Mouse (Mus musculus): ENCODE measurements around the gene Tram2.

Gene Tram2

GRCm38 (mm10) chr1:21079217-21079773 lies at the start of gene Tram2:
Tram2 (minus strand) TSS chr1:21079229.
- peak; percentile 96 for DNase-seq

GRCm38 (mm10) chr1:21124713-21125336 lies 45.8 kb upstream of the Tram2 start:
- no peak for DNase-seq

DNA sequence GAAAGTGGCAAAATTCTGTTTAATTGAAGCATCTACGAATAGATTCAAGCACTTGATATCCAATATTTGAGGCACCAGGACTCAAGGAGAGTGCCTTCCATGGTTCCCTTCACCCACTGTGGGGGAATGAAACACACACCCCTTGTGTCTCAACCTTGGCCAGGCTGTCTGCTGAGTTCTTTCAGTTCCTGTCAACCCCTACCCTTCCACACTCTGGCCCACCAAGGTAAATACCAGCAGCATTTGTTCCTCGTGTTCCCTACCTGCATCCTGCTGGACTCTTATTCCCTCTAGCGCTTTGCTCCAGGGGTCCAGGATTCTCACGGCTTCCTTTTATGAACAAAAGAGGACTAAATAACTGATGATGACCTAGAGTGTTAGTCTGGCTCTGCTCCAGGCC lies 24.8 kb upstream of the Tram2 start:
- no peak for DNase-seq

DNA sequence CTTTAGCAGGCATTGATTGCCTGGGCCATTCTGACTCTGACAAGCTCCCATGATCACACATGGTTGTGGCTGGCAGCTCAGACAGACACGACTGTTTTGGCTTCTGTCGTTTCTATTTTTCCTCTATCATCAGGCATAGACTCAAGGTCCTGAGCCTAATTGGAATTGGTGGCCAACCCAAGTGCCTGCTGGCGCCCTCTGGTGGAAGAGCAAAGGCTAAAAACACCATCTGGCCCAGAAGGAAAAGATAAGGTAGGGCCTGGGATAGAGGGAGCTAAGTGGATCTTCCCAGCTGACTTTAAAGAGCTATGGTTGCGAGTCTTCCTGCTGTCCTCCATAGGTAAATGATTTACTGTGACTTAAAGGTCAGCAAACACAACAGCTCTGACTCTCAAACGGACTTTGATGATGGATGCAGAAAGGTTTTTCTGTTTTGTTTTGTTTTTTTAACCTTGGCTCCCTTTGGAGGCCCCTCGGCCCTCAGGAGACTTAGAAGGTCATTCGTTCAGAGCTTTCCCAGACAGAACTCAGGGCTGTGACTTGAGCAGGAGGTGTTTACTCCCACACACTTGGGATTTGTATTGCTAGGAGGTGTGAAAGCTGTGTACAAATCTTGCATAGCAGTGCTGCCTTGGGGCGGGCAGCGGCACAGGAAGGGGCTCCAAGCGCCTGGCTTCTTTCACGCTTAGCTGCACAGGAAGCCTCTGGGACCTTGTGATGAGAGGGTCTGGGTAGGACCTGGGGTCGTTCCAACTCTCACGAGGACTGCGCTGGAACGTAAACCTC lies 22.4 kb upstream of the Tram2 start:
- DNase-seq: peak; percentile 71

DNA sequence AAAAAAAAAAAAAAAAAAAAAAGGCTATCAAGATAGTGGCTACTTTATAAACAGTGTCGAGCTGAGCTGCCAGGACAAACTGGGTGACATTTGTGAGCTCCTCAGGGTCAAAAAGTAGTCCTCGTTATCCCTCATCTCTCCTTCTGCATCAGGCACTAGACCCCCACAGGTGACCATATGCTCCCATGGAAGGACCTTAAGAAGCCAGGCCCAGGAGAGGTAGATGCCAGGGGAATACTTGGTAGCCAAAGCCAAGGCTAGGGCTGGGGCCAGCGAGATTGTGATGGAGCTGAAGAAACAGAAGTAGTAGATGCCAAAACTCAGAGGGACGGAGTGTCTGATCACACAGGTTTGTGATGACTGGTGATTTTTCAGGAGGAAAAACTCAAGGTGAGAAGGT lies 21.7 kb upstream of the Tram2 start:
- DNase-seq: no peak

DNA sequence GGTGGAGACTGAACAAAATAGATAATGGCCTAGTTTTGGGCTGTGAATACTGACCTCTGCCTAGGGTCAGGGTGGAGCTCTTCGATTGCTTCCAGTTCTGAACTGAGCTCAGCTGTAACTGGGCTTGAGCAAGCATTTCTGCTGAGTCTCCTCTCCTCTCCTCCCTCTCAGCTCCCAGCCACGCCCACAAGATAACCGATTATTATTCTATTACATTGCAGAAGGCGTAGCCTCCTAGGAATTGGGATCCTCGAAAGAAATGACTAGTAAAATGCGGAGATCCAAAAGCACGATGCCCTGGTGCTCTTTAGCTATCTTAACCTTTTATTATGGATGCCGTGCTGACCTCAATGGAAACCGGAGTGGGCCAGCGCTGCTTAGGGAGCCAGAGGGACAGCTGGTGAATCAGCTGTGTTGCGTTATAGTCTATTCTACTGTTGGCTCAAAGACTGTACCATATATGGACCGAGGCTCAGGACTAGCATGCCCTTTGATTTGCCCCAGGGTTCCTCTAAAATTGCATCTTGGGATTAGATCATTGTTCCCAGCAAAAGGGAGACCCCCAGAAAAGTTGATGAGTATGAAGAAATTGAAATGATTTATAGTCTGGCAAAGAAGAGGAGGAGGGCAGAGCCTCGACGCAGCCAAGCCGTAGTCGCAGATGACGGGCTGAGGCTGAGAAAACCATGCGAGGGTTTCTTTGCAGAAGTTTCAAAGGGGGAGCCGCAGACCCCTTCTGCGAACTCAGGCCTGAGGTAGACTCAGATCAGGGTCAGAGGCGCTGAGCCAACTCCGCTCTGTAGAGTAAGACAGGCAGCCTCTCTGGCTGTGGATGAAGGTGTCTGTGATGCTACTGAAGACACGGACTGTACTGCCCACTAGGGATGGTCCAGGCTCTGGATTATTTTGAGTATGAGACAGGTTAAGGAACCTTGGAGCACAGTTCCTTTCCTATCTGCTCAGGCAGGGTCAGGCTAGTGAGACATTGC lies 18.3 kb upstream of the Tram2 start:
- DNase-seq: no peak

DNA sequence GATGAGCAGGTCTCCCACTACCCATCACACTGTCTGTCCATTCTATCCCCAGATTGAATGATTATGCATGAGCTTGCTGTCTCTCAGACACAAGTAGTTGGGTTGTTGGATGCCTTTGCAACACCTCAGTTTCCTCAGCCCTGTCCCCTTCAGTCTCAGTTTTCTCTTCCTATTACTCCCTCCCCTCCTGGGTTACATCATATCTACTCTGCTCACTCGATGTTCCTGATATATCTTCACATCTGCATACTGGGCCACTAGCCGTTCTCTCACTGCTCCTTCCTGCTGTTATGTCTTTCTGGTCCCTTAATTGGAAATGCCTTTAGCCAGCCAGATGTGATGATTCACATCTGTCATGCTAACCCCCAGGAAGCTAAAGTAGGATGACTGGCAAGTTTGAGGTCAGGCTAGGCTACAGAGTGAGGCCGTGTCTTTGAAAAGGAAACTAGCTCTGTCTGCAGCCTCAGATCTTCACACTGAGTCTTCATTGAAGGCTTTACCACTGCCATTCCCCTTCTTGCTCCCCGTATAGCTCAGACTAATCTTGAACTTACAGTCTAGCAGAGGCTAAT lies 15.7 kb upstream of the Tram2 start:
- DNase-seq: no peak

- DNase-seq: no peak
These were observed 10.7 kb upstream of the Tram2 start for GRCm38 (mm10) chr1:21089661-21090117.

DNA sequence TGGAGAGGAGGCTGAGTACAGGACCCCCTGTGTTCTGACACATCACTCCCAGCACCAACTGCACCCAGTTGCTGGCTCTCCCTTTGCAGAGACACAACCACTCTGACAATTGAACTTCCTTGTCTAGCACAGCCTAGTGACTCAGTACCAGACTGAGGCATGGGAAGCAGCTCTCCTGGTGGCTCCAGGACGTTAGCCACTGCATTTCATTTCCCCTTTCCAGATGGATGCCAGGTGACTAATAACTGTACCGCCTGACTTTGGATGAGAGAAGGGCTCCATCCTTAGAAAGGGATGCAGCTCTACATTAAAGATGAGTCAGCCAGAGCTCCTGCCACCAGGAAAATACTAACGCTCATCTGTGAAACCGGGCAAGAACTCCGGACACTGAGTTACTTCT lies 7.3 kb upstream of the Tram2 start:
- DNase-seq: no peak

DNA sequence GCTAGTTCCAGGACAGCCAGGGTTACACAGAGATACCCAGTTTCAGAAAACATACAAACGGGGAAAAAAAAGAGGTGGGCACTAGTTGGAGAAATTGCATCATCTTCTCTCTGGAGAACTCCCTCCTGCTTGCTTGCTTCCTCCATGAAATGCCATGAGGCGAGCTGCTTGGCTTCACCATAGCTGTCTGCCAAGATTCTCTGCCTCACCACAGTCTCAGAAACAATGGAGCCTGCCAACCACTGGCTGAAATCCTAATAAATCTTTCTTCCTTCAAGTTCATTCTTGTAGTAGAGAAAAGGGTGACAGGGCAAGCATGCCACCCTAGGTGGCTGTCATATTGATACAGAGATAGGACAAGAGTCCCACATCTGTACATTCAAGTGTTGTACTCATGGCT lies 5.6 kb upstream of the Tram2 start:
- no peak for DNase-seq

DNA sequence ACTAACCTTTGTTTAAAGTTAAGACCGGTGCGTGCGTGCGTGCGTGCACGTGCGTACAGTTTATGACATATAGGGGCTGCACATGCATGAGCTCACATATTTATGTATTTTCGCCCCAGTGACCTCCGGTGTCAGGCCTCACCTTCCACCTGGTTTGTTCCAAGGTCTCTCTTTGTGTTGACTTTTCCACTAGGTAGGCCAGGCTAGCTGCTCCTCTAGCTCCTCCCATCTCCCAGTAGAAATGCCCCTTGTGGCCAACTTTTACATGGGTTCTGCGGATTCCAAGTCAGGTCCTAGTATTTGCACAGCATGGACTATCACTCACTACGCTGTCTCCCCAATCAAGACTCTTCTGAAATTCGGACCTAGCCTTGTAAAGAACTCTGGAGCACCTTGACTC lies 1.3 kb upstream of the Tram2 start:
- no peak for DNase-seq

DNA sequence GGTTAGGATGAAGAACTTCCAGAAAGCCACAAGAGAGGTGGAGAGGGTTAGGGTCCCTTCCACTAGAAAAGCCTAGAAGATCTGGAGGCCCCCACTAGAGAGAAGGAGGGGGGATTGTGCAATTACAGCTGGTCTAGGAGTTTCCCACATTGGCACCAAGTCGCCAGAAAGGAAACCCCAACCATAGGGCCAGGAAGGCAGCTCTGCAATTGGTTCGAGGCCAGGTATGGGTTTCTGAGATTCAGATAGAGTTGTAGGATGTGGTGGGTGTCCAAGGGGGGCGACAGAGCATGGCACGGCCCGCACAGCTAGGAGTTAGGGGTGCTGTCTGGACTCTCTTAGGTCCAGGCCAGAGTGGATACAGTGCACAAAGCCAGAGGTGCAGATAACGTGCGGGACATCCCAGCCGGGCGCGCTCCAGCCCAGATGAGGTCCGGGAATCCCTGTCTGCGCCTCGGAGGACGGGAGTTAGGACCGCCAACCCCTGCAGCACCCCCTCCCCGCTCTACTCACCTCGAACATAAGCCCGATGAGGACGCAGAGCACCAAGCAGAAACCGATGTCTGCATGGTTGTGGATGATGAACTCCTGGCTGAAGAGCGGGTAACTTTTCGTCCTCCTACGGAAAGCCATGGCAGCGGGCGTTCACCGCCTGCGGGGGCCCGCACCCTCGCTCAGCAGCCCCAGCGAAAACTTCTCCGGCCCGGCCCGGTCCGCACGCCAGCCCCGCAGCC lies 381 bp downstream of the Tram2 start:
- peak; percentile 25 for DNase-seq

DNA sequence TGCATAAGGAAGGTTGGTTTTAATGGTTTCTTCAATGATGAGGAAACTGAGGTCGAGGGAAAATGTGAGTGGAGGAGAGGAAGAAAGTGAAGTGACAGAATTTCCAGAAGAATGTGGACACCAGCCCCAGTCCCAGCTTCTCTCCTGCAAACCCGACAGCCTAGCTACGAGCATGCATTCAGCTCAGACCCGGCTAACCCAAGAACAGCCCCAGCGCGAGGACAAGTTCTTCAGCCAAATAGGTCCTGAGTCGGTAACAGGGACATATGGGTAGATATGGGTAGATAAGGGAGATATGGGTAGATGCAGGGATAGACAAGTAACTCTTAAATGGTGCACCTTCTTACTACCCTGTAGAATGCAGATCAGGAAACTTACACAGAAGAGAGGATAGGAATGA lies 1.4 kb downstream of the Tram2 start:
- DNase-seq: no peak

GRCm38 (mm10) chr1:21077191-21077590 lies 1.8 kb downstream of the Tram2 start:
- DNase-seq: no peak

- no peak for DNase-seq
These were observed 3.0 kb downstream of the Tram2 start for GRCm38 (mm10) chr1:21075986-21076495.

- no peak for DNase-seq
These were observed 4.8 kb downstream of the Tram2 start for GRCm38 (mm10) chr1:21074231-21074630.

- DNase-seq: no peak
These were observed 6.1 kb downstream of the Tram2 start for GRCm38 (mm10) chr1:21072875-21073444.

GRCm38 (mm10) chr1:21070658-21071057 lies 8.4 kb downstream of the Tram2 start:
- no peak for DNase-seq

- no peak for DNase-seq
These were observed 9.1 kb downstream of the Tram2 start for GRCm38 (mm10) chr1:21069830-21070522.

DNA sequence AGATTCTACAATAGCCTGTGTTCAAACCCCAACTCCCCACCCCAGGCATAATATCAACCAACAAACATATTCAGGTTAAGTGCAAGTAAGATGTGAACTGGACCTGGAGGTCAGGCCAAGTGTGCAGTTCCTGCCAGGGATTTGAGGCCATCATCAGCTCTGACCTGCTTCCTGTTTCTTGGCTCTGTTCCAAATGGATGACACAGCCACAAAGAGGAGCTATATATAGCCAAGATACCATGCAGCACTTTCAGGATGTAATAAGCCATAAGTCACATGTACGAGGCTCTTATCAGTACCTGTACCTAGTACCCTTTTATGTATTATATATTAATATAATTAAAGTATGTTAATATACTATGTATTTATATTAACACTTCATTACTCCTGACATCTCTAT lies 10.5 kb downstream of the Tram2 start:
- DNase-seq: no peak
